Mouse (Mus musculus) Patski (cell line): ENCODE measurements at regions not wholly inside any gene's neighbourhood (a gene's known extent, or its start where the extent isn't known, plus 50 kb on each side); places are given as distances from the start of the nearest gene placed in this dataset.

Experiments
- ATAC-seq: fragments of 100-300 bp; one replicate; pipeline ENCODE4 v1.8.0; 2021
- CTCF ChIA-PET: fragments of 350-600 bp; sonication (Branson Sonifier 250); formaldehyde crosslinking; loops from one replicate; lab custom pipeline; 2022; ENCODE audit warnings: inconsistent platforms; lab: Charles Lee
- POLR2A ChIA-PET: fragments of 350-600 bp; sonication (Branson Sonifier 250); formaldehyde crosslinking; loops from one replicate; lab custom pipeline; 2022; ENCODE audit warnings: antibody characterized with exemption, inconsistent platforms; lab: Charles Lee
- DNase-seq: peaks from one replicate; pipeline ENCODE4 v3.0.0-alpha.2; 2011; ENCODE audit warnings: low read depth, low spot score
- H3K27me3 ChIP-seq: fragments of 371-371 bp; one replicate; pipeline ENCODE4 v1.5.1; 2021
- CTCF ChIP-seq: fragments of 100-300 bp; IDR thresholded peaks from one replicate; pipeline ENCODE4 v1.5.1; 2021
- in situ Hi-C: fragments of 300-500 bp; cut with MboI; formaldehyde crosslinking; loops from 3 replicates; pipeline ENCODE4 v1.11.1; 2018; ENCODE audit warnings: low pct_unique_long_range_greater_than_20kb, mixed read lengths

DNA sequence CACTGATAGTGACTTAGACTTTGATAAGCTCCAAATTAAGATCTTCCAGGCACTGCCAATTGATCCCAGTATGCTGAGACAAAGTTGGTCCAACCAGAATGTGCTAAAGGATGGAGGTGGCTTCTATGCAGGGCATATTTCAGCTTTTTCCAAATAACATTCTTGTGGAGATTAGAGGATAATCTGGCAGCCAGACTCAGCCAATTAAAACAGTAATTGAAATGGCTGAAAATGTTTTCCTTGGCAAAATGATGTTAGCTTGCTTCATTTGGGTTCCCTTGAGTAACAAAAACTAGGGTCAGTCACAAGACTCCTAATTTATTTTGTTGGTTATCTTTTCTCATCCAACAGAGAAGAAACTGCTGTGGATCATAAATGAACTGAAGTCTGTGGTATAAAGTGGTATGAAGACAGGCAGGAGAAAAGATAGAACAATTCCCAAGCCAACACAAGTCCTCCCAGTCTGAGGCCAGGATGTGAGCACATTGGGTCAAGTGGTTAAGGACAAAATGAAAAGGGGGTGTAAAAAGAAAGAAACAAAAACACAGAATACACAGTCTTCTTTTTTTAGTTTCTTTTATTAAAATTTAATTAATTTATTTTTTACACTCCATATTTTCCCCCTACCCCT lies 161.4 kb upstream of the Ccn2 start:
- no peaks in the 10 kb centered on the region for H3K27me3 ChIP-seq
- ChIA-PET POLR2A (no interaction called here), CTCF (interaction anchor here (0.9 to 2.1 kb wide), 3 partner anchors 8 to 42 kb away, joined by 3 to 6 read pairs (median 3); no protein-coding TSS in a partner anchor)
- in situ Hi-C loops = no loop called here
- ATAC-seq (peak; percentile 39), DNase-seq (peak; percentile 59)
- TF ChIP-seq CTCF = no peak

DNA sequence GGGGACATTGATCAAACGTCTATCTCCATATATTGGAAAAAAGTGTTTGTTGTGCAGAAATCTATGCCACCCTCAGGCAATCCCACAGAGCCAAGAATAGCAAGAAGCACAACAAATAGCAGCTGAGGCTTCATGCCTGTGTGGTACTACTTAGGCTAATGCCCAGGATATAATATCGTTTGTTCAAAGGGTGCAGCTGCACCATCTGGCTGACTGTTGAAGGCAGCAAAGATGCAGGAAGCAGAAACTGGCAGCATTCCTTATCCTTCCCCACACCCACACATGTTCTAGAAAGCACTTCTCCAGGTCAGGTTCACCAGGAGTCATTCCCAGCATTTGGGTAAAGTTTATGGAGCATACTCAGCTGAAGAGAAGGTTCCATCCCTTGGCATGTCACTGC lies 158.1 kb upstream of the Ccn2 start:
- CTCF ChIA-PET = interaction anchor here (1.0 to 1.2 kb wide), 2 partner anchors 9 to 52 kb away, joined by 3 to 6 read pairs; no protein-coding TSS in a partner anchor
- POLR2A ChIA-PET = no interaction called here
- TF ChIP-seq CTCF = no peak
- DNase-seq (no peak), ATAC-seq (no peak)
- in situ Hi-C loops = no loop called here
- H3K27me3 ChIP-seq = no peaks in the 10 kb centered on the region

DNA sequence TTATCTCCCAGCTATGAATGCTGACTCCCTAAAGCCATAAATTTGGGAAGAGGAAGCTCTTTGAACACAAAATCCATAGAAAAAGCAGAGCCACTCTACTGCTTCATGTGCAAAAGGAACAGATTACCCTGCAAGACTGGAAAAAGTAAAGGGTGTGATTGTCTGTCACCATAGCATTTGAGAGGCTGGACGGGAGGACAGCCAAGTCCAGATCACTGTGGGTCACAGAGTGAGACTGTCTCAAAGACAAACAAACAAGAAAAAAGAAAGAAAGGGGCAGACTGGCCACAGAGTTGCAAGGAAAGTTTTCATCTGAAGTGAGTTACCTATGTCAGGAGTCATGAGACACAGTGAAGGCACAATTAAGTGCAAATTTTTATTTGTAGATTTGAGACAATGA lies 150.7 kb upstream of the Ccn2 start:
- POLR2A ChIA-PET = no interaction called here
- TF ChIP-seq CTCF = no peak
- no peaks in the 10 kb centered on the region for H3K27me3 ChIP-seq
- in situ Hi-C loops = no loop called here
- DNase-seq (no peak), ATAC-seq (no peak)
- CTCF ChIA-PET = interaction anchor here (1.0 kb wide), 1 partner anchor 15 kb away, joined by 3 read pairs; no protein-coding TSS in a partner anchor

DNA sequence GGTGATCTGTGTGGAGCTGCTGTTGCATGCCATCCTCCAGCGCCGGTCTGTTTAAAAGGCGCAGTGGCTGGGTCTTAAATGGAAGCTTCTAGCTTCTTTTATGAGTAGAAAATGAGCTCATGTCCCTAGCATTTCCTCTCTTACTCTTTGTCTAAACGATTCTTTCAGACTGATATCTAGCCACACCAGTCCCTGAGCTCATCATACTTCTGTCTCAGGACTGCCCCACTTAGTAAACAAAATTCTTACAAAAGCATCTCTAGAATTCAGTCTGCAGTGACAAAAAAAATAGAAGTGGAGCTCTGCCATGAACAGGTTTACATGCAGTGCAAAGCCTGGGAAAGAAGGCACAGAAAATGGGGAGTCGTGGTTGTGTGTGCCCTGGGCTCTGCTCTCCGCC lies 150.2 kb upstream of the Ccn2 start:
- POLR2A ChIA-PET = no interaction called here
- DNase-seq = no peak
- CTCF ChIA-PET = interaction anchor here (1.0 kb wide), 1 partner anchor 15 kb away, joined by 3 read pairs; no protein-coding TSS in a partner anchor
- in situ Hi-C loops = no loop called here
- ATAC-seq = no peak
- TF ChIP-seq CTCF = no peak
- no peaks in the 10 kb centered on the region for H3K27me3 ChIP-seq

DNA sequence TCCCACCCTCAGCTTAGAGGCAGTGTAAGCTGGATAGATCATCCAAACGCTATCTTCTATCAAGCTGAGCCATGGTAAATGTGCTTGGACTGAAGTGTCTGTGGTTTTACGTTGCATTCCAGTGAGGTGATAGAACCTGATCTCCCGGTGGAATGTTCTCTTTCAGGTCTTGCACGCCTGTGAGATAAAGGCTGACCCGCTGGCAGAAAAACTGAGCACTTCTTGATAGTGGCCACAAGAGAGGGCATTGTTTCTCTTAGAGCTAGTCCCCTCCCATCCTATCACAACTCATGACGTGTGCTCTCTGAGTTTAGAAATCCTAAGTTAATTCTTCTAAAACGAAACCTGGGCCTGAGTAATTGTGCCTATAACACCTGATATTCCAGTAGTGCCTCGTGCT lies 149.1 kb upstream of the Ccn2 start:
- in situ Hi-C loops = no loop called here
- no peak for TF ChIP-seq CTCF
- ChIA-PET CTCF (interaction anchor here (0.6 to 3.2 kb wide), 4 partner anchors 8 to 179 kb away, joined by 3 to 20 read pairs (median 6); no protein-coding TSS in a partner anchor), POLR2A (interaction anchor here (1.1 kb wide), 1 partner anchor 14 kb away, joined by 4 read pairs; no protein-coding TSS in a partner anchor)
- H3K27me3 ChIP-seq = no peaks in the 10 kb centered on the region
- ATAC-seq (no peak), DNase-seq (no peak)

DNA sequence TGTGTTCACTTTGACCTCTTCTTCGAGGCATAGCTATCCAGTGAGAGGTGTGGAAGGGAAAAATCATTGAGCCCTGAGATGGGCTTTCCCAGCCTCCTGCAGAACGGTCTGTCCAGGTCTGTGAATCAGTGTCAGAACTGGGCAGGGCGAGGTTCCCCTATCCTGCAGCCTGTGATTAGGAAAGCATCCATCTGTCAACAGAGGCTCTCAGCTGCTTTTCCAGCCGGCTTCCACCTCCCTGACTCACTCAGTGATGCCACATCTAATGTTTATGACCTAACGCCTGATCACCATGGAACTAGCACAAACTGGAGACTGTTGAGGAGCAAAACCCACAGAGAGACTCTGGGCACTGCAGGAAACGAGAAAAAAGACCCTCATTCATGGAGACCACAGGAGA lies 148.1 kb upstream of the Ccn2 start:
- no peaks in the 10 kb centered on the region for H3K27me3 ChIP-seq
- TF ChIP-seq CTCF = no peak
- ChIA-PET POLR2A (no interaction called here), CTCF (interaction anchor here (0.9 to 3.2 kb wide), 6 partner anchors 9 to 174 kb away, joined by 3 to 20 read pairs (median 5); no protein-coding TSS in a partner anchor)
- ATAC-seq (peak; percentile 98), DNase-seq (peak; percentile 85)
- in situ Hi-C loops = no loop called here

DNA sequence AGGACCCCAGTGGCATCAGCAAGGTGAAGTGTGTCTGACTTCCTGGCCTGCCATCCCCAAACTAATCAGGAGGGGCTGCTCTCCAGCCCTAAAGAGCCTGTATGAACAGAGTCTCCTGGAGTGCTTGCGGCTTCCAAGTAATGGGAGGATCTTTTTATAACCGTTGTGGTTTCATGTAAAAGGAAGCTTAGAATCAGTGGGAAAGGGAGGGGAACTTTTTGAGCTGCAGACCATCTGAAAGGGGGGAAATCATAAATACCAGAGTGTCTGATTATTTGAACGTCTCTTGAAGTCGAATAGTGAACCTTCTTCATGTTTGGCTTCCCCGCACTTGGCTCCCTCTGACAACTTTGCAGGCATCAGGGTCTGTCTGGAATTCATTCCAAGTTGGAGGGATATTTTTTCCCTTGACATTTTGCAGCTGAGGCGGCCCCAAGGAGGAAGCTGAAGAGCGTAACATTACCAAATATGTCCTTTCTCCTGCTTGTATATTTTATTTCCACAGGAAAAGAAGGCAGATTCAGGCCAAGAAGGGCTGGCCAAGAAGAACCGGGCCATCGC lies 147.2 kb upstream of the Ccn2 start:
- no peaks in the 10 kb centered on the region for H3K27me3 ChIP-seq
- TF ChIP-seq CTCF = no peak
- in situ Hi-C loops = no loop called here
- ATAC-seq (no peak), DNase-seq (no peak)
- ChIA-PET POLR2A (no interaction called here), CTCF (interaction anchor here (1.6 to 3.2 kb wide), 4 partner anchors 10 to 173 kb away, joined by 3 to 20 read pairs (median 5); no protein-coding TSS in a partner anchor)

DNA sequence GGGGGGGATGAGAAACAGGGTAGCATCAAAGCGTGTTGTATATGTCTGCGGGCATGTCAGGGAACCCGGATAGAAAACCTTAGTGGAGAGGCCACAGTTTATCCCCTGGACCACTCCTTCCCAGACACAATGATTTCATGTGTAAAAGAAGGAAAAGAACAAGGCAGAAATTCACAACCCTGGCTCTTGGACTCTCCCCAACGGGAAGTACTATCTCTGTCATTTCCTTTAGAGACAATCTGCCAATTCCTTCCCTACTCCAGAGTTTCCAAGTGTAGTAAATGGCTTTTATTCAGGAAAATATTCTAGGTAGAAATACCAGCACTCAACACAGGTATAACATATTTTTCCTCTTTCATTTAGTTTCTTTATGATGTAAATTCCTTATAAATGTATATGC lies 141.7 kb upstream of the Ccn2 start:
- ChIA-PET CTCF (no interaction called here), POLR2A (no interaction called here)
- no peak for TF ChIP-seq CTCF
- no peak for ATAC-seq
- in situ Hi-C loops = no loop called here
- H3K27me3 ChIP-seq = no peaks in the 10 kb centered on the region
- no peak for DNase-seq

DNA sequence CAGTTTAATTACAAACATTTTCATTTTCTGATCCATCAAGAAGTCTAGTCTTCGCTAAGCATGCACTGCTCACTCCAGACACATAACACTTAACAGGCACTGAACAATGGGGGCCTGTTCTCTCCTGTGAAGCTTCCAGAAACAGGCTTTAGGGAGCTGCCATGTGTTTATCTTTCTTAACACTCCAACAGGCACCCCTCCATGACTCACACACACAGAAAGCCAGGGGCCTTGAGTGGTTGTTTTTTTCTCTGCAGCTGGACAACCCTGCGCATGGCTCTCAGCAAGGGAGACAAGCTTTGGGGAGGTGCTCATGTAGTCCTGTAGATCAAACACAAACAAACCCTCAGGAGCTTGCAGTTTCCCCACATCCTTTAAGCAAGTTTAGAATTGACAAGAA lies 136.6 kb upstream of the Ccn2 start:
- peak; percentile 92 for ATAC-seq
- POLR2A ChIA-PET = interaction anchor here (0.6 kb wide), 1 partner anchor 130 kb away, joined by 8 read pairs; no protein-coding TSS in a partner anchor

DNA sequence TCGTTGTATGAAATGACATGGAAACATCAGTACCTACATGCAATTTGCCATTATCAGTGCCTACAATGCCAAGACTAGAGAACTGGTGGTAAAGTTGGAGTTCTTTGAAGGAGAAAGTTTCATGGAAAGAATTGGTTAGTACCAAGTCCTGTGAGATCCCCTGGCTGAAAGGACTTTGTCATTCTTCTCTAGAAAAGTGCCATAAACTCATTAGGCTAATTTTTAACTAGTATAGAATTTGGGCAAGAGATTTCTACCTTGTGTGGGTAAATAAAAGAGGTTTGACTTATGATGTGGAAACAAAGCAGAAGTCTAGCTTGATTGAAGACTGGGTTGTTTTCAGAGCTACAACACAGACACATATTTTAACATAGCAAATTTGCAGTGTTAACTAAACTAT lies 131.4 kb upstream of the Ccn2 start:
- in situ Hi-C loops = no loop called here
- no peak for TF ChIP-seq CTCF
- POLR2A ChIA-PET = no interaction called here

More for the DNA sequence above, 136.6 kb upstream of the Ccn2 start:
- peak; percentile 77 for DNase-seq
- TF ChIP-seq CTCF = no peak
- CTCF ChIA-PET = interaction anchor here (0.9 to 5.1 kb wide), 5 partner anchors 9 to 163 kb away, joined by 3 to 20 read pairs (median 5); partner anchors contain the start of gene Ccn2
- H3K27me3 ChIP-seq = no peaks in the 10 kb centered on the region
- in situ Hi-C loops = no loop called here

DNA sequence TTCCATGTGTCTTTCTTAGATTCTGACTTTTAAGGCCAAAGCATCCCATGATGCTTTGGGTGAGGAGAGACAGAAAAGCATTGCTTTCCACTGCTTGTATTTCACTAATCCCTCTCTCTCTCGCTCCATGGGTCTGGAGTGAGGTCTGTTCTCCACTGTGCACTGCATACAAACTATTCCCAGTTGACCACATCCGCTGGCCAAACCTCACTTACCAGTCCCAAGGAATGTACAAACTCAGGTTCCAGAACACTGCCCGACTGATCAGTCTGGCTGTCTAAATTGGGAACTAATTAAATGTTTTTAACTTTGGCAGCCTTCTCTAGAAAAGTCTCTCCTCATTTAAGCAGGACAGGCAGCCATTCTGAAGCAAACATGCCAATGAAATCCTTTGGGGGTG lies 130.9 kb upstream of the Ccn2 start:
- DNase-seq (peak; percentile 84), ATAC-seq (peak; percentile 97)
- ChIA-PET CTCF (no interaction called here), POLR2A (no interaction called here)
- H3K27me3 ChIP-seq = no peaks in the 10 kb centered on the region
- in situ Hi-C loops = no loop called here
- no peak for TF ChIP-seq CTCF

More for the DNA sequence above, 131.4 kb upstream of the Ccn2 start:
- no peaks in the 10 kb centered on the region for H3K27me3 ChIP-seq
- ATAC-seq (no peak), DNase-seq (no peak)
- CTCF ChIA-PET = no interaction called here
